Mouse (Mus musculus): ENCODE measurements around the gene Nmbr. TPM values are rescaled to one million over a fixed set of nuclear protein-coding genes. Genes with fewer than 3 reads are reported as not detected.
A peak's percentile ranks its signal among the peaks of the same experiment; 100 is the strongest.

Gene Nmbr
- polyA plus RNA-seq (2016; fragmentation: Nextera tagmentation; extraction: Ambion mirVana) = 0.28 and 0.43 TPM in 2 replicates

DNA sequence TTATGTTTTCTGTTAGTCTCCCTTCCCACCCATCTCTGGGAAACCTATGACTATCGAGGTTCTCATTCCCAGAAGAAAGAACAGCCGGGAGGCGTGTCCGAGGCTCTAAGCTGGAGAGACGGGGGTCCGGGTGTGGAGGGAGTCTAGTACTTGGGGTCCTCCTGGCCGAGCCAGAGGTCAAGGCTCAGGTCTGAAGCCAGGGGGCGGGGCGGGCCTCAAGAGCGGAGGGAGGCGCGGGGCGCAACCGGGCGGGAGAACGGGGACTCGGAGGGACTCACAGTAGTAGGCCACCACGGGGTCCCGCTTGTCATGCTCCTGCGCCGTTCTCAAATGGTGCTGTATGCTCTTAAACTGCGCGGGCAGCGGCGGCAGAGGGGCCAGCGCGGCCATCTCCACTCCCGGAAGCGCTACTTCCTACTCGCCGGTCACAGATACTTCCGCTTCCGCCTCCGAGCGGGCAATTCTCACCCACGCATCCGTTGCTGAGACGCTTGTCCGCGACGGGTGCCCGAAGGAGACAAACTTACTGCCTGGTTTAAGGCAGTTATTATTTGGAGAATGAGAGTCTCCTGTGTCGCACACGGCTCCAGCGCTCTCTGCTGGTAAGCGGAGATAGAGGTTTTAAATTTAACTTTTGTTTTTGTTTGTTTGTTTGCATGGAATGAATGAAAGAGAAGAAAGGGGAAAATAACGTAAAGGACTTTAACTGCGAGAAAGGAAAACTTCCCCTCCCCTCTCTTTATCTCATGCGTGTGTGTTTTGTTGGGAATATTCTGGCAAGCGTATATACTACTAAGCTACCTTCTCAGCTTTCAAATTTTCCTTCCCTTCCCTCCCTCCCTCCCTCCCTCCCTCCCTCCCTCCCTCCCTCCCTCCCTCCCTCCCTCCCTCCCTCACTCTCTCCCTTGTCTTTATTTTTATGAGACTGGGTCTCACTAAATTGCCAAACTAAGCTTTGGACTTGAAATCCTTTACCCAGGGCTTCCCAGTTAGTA lies at the start of gene Nmbr, which contains the start of gene Vta1:
Gene Nmbr, plus strand, starts transcription at position 520 of the 995 bp plus-strand sequence.
Gene Vta1, minus strand, starts transcription at position 489 of the 995 bp plus-strand sequence.
- ATAC-seq (ENCODE audit: low FRiP score) = peak; percentile 96
- H3K9me3 ChIP-seq = no peaks in the 10 kb centered on the region
- under 1% methylated on average over 50 of the region's 50 CpGs for WGBS

DNA sequence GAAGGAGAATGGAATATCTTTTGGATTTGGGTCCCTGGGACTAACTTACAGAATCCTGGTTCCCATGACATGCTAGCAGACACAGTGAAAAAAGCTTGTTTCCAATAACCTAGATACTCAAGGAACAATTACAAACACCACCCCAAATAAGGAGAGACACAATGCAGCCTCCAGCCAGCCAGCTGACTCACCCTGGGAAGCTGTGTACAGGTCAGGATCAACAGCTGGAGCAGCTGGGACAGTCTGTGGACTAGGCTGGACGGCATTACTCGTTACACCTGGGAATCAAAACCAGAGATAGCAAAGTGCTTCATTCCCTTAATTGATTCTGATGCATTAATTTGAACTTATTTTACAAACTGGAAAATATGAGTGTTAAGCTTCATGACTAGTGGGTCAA lies 44.5 kb upstream of the Nmbr start:
- WGBS = 81% methylated on average over 2 of the region's 2 CpGs
- Histone ChIP-seq H3K4me3 (replicated peaks) (no peak overlapping the region), H3K9me3 (no peaks in the 10 kb centered on the region), H3K4me2 (no peak overlapping the region), H3K27me3 (no peaks in the 10 kb centered on the region), H3K4me1 (no peaks in the 10 kb centered on the region), H3K27ac (no peak overlapping the region), H3K9ac (no peak overlapping the region), H3K36me3 (replicated peaks) (peaks cover 30% of the 10 kb centered on the region)
- no peak for ATAC-seq (ENCODE audit: low FRiP score)

More for the DNA sequence above, at the start of gene Nmbr, which contains the start of gene Vta1:
- Histone ChIP-seq H3K4me3 (replicated peaks) (peak within 1 kb of the TSS; percentile 88), H3K9ac (peak within 1 kb of the TSS; percentile 82), H3K27me3 (no peaks in the 10 kb centered on the region), H3K4me1 (peaks cover 22% of the 10 kb centered on the region), H3K4me2 (peak within 1 kb of the TSS; percentile 58), H3K36me3 (replicated peaks) (no peaks in the 10 kb centered on the region), H3K27ac (peak within 1 kb of the TSS; percentile 83)

DNA sequence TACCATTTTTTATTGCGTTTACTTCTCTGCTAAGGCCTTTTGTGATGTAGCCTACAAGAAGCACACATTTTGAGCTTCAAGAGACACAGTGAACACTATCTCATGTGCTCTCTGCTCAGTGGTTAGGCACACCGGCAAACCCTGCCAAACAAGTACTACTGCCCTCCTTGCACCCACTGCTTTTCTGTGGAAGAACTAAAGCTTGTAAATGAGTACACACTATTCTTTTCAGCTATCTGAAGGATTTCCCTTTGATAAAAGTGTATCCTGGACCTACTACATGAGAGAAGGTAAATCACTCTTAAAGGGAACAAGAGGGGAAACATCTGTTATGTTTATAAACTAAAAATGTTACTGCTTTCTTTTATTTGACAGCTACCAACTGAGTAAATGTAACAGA lies 39.2 kb upstream of the Nmbr start:
- Histone ChIP-seq H3K27ac (no peak overlapping the region), H3K9ac (no peak overlapping the region), H3K36me3 (replicated peaks) (peaks cover 34% of the 10 kb centered on the region), H3K27me3 (no peaks in the 10 kb centered on the region), H3K4me3 (replicated peaks) (no peak overlapping the region), H3K4me1 (no peaks in the 10 kb centered on the region), H3K4me2 (no peak overlapping the region), H3K9me3 (no peaks in the 10 kb centered on the region)
- ATAC-seq (ENCODE audit: low FRiP score) = no peak
- 93% methylated on average over 2 of the region's 2 CpGs for WGBS

DNA sequence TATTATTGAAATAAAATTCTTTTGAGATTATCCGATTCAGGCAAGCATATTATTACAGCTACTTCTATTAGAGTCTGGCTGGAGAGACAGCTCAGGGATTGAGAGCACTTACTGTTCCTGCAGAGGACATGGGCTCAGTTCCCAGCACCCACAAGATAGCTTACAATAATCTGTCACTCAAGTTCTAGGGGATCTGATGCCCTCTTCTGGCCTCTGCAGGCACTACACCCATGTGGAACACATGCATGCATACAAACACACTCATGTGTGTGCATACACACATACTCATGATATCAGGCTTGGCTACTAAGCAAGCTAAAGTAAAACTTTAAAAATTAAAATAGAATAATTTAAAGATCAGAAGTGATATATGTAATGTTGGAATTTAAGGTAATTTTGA lies 19.7 kb upstream of the Nmbr start:
- 0 out of 2 replicates have a peak, but pooled peaks cover 2% of the 10 kb centered on the region for H3K9me3 ChIP-seq
- 92% methylated on average over 1 of the region's 1 CpGs for WGBS

DNA sequence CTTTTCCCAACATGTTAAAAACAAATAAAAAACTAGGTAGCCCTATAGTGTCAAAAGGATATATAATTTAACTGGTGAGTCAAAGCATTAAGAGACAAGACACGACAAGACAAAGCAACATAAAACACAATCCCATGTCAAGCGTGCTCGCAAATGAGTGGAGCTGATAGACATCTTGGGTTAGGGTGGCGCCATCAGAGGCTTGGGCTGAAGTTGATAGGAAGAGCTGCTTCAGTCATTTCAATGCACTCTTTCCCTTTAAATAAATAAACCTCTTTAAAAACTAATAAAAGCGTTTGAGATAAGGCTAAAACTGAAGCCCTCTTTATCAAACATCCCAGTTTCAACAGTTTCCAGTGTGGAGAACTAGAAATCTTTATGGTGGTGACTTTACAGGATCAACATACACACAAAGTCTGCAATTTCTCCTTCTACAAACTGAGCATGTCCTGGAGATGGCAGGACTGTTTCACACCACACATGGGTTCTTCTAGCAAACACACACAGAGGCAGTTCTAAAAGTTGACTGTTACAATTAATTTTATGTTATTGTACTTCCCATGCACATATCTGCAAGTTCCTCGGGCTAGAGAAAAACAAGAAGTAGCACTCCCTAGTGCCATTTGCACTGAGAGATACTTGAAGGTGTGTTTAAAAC lies 16.5 kb upstream of the Nmbr start:
- ATAC-seq (ENCODE audit: low FRiP score) = no peak
- H3K4me2 ChIP-seq = no peak overlapping the region
- H3K27ac ChIP-seq = no peak overlapping the region
- WGBS = 96% methylated on average over 6 of the region's 6 CpGs
- peaks cover 15% of the 10 kb centered on the region for H3K36me3 ChIP-seq (replicated peaks)
- no peaks in the 10 kb centered on the region for H3K27me3 ChIP-seq
- no peak overlapping the region for H3K4me3 ChIP-seq (replicated peaks)
- H3K4me1 ChIP-seq = peaks cover 8% of the 10 kb centered on the region; the same call in 1 of the 2 replicates
- H3K9me3 ChIP-seq = 0 out of 2 replicates have a peak, but pooled peaks cover 2% of the 10 kb centered on the region
- H3K9ac ChIP-seq = no peak overlapping the region

More for the DNA sequence above, 19.7 kb upstream of the Nmbr start:
- Histone ChIP-seq H3K27ac (no peak overlapping the region), H3K4me2 (no peak overlapping the region), H3K9ac (no peak overlapping the region), H3K4me3 (replicated peaks) (no peak overlapping the region), H3K27me3 (no peaks in the 10 kb centered on the region), H3K36me3 (replicated peaks) (peaks cover 15% of the 10 kb centered on the region), H3K4me1 (peaks cover 8% of the 10 kb centered on the region; the same call in 1 of the 2 replicates)
- no peak for ATAC-seq (ENCODE audit: low FRiP score)

DNA sequence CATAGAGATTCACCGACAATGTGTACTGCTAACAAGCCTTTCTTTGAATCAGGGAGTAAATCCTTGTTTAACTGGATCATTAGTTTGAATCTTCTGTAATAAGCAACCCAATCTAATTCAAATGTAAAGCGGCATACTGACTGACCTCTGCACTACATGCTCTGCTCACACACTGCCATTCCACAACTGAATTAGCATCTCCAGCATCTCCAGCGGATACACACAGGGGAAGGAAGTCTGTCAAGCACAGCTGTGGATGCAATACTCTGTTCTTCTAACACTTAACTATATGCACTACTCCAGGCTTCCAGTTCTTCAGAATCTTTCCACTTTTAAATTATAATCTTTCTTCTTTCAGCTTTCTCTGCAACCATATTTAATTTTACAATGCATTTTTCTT lies 15.0 kb upstream of the Nmbr start:
- Histone ChIP-seq H3K27ac (no peak overlapping the region), H3K4me2 (no peak overlapping the region), H3K4me3 (replicated peaks) (no peak overlapping the region), H3K4me1 (peaks cover 8% of the 10 kb centered on the region; the same call in 1 of the 2 replicates), H3K9ac (no peak overlapping the region), H3K27me3 (no peaks in the 10 kb centered on the region), H3K36me3 (replicated peaks) (peaks cover 15% of the 10 kb centered on the region), H3K9me3 (0 out of 2 replicates have a peak, but pooled peaks cover 2% of the 10 kb centered on the region)
- 0 out of 2 replicates have a peak, but pooled peaks have one; percentile 41 for ATAC-seq (ENCODE audit: low FRiP score)
- 54% methylated on average over 3 of the region's 3 CpGs for WGBS

DNA sequence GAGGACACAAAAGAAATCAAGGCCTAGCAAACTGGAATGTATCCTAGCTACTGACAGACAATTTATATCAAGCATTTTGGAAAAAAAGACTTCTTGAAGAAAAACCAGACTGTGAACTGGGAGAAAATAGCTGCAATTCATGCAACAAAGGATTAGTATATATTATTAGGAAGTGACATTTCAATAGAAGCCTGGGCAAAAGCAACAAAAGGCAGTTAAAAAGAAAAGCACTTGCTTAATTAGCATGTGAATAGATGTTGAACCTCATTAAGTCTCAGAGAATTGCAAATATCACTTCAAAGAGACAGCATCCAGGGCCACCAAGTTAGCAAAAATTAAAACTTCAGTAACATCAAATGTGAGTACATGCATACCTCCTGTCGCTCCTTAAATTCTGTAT lies 2.2 kb upstream of the Nmbr start:
- H3K9ac ChIP-seq = peak overlapping the region; percentile 5; the same call in 1 of the 2 replicates
- no peaks in the 10 kb centered on the region for H3K36me3 ChIP-seq (replicated peaks)
- peak overlapping the region; percentile 56; the same call in 1 of the 2 replicates for H3K27ac ChIP-seq
- H3K9me3 ChIP-seq = no peaks in the 10 kb centered on the region
- 31% methylated on average over 1 of the region's 1 CpGs for WGBS
- peak overlapping the region; percentile 88 for H3K4me3 ChIP-seq (replicated peaks)
- peaks cover 22% of the 10 kb centered on the region for H3K4me1 ChIP-seq
- ATAC-seq (ENCODE audit: low FRiP score) = no peak
- peak overlapping the region; percentile 58 for H3K4me2 ChIP-seq
- no peaks in the 10 kb centered on the region for H3K27me3 ChIP-seq

DNA sequence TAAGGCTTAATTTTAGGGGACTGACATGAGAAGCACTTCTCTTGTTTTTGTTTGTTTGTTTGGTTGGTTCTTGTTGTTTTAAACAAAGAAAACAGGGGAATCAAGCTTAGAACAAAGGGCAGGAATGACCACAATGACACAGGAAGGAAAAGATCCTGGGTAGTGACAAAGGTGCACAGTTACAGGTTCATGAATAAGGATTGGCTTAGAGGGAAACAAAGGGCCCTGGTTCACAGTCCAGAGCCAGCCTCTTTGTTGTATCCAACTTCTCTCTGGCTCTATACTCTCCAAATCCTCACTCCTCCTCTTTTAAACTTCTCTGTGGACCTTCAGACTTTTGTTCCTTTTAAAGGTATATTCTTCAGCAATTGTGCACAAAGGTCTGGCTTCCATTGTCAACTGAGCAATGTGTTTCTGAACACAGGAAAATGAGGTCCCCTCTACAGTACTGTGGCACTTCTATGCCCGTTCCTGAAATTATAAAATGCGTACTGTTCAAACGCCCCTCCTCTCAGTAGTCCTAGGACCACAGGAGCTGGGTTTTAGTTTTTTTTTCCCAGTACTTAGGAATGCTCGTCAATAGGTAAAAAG lies 1.5 kb upstream of the Nmbr start:
- peak overlapping the region; percentile 5; the same call in 1 of the 2 replicates for H3K9ac ChIP-seq
- H3K4me2 ChIP-seq = peak overlapping the region; percentile 58
- H3K36me3 ChIP-seq (replicated peaks) = no peaks in the 10 kb centered on the region
- no peaks in the 10 kb centered on the region for H3K27me3 ChIP-seq
- ATAC-seq (ENCODE audit: low FRiP score) = no peak
- WGBS = 37% methylated on average over 4 of the region's 4 CpGs
- H3K4me3 ChIP-seq (replicated peaks) = peak overlapping the region; percentile 88
- H3K27ac ChIP-seq = peak overlapping the region; percentile 56
- peaks cover 22% of the 10 kb centered on the region for H3K4me1 ChIP-seq
- H3K9me3 ChIP-seq = no peaks in the 10 kb centered on the region

DNA sequence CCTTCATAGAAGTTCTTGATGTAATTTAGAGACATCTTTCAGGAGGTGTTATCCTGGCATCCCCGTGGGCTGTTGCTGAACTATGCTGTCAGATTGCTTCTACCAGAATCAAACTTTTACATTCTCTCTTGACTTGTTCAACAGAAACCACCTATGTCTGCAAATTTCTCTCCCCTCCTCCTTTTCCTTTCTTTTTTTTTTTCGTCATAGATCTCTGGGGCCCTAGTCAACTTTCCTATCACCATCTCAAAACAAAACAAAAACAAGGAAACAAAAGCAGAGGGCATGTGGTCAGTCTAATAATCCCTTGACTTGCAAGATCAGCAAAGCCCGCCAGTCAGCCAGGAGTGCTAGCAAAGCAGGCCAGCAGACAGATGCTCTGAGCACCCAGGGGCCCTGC lies 12.7 kb downstream of the Nmbr start, which contains the start of gene Gje1:
Gene Gje1, minus strand, starts transcription at position 101 of the 400 bp plus-strand sequence.
- Histone ChIP-seq H3K9me3 (no peaks in the 10 kb centered on the region), H3K27ac (no peak within 1 kb of the TSS), H3K36me3 (replicated peaks) (no peaks in the 10 kb centered on the region), H3K9ac (no peak within 1 kb of the TSS), H3K4me2 (no peak within 1 kb of the TSS), H3K4me3 (replicated peaks) (no peak within 1 kb of the TSS), H3K4me1 (no peaks in the 10 kb centered on the region), H3K27me3 (no peaks in the 10 kb centered on the region)
- 51% methylated on average over 3 of the region's 3 CpGs for WGBS
- ATAC-seq (ENCODE audit: low FRiP score) = no peak

DNA sequence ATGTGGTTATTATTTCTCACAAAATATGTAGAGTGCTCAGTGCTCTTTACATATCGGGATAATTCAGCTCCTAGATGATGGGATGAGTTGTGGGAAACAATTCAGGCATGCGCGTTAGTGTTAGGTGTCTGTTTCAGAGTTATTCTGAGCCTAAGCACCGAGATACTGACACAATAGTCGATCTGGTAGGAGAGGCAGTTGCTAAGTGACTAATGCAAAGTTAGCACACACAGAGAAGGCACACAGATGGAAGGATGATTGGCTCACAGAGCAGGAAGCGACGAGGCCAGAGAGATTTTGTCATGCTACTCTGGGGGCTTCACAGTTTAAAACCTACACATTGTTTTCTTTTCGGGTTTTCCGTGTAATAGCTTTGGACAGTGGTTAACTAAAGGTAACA lies 20.3 kb downstream of the Nmbr start:
- H3K4me3 ChIP-seq (replicated peaks) = no peak overlapping the region
- H3K36me3 ChIP-seq (replicated peaks) = no peaks in the 10 kb centered on the region
- no peak overlapping the region for H3K9ac ChIP-seq
- WGBS = 78% methylated on average over 9 of the region's 9 CpGs
- H3K27ac ChIP-seq = no peak overlapping the region
- H3K27me3 ChIP-seq = no peaks in the 10 kb centered on the region
- no peak overlapping the region for H3K4me2 ChIP-seq
- no peaks in the 10 kb centered on the region for H3K9me3 ChIP-seq
- ATAC-seq (ENCODE audit: low FRiP score) = no peak
- H3K4me1 ChIP-seq = no peaks in the 10 kb centered on the region

DNA sequence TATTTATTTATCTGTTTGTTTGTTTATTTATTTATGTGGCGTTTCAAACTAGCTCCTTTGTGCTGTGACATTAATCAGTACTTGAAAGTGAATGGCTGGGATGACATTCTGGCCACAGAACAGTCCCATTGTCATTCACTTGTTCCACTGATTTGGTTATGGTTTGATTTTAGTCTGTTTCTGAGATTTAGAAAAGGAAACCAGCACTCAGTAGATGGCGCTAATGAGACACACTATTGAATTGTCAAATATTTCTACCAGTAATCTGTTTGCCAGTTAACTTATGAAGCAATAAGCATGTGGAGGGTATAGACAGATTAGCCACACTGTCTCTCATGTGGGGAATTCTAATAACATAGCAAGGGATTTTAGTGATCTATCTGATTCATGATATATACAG lies 28.9 kb downstream of the Nmbr start:
- no peak for ATAC-seq (ENCODE audit: low FRiP score)
- no peak overlapping the region for H3K4me2 ChIP-seq
- 12% methylated on average over 2 of the region's 2 CpGs for WGBS
- H3K27ac ChIP-seq = no peak overlapping the region
- H3K9ac ChIP-seq = no peak overlapping the region
- no peaks in the 10 kb centered on the region for H3K36me3 ChIP-seq (replicated peaks)
- H3K9me3 ChIP-seq = no peaks in the 10 kb centered on the region
- H3K27me3 ChIP-seq = no peaks in the 10 kb centered on the region
- no peaks in the 10 kb centered on the region for H3K4me1 ChIP-seq
- no peak overlapping the region for H3K4me3 ChIP-seq (replicated peaks)

Measured in forebrain, embryonic 12.5 days (tissue).